Mouse (Mus musculus) T-helper 2 cell (primary cell): ENCODE data around the gene Cct8.
"Not testable (repeated sequence)": the region's sequence is repeated elsewhere in the genome, so short reads cannot be mapped to it uniquely, and the experiment has no call there.

ENCODE experiments used
- in situ Hi-C: fragments of 300-600 bp; cut with MboI, MseI; formaldehyde crosslinking; loops from one replicate; pipeline ENCODE4 v1.15.1; 2025; ENCODE audit warnings: high pct_unique_total_duplicates

The Cct8 gene

DNA sequence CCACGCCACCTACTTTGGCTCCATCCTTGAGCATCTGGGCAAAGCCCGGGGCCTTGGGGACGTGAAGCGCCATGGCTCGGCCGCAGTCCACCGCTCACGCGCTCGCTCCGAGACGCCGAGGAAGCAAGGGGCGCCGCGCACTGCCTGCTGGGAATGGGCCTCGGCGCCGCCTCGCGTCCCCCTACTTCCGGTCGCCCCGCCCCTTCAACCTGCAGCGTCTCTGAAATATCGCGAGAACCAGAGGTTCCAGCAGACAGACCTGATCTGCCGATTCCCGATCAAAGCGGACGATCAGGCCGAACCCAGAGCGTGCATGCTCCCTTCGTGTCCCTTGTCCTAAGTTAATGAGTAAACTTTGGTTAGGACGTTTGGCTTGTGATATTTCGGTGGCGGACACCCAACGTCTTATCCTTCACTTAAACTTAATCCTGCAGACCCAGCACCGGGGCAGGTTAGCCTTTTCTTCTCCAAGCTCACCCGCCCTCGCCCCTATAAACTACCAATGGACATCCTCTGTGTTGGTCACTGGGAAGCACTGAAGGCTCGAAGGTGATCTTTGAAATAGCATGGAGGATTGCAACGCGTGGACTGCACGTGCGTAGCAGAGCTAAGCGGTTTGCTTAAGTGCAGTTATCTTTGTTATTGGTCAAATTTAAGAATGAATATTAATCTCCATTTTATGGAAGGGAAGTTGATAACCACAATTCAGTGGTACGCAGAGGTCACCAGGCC, at the start of gene Cct8:
Gene Cct8 (minus strand): TSS at position 158 of the 732 bp plus-strand sequence.
- in situ Hi-C loops: loop anchor here (5.0 kb wide), 1 partner anchor 156 kb away; no protein-coding TSS in a partner anchor

DNA sequence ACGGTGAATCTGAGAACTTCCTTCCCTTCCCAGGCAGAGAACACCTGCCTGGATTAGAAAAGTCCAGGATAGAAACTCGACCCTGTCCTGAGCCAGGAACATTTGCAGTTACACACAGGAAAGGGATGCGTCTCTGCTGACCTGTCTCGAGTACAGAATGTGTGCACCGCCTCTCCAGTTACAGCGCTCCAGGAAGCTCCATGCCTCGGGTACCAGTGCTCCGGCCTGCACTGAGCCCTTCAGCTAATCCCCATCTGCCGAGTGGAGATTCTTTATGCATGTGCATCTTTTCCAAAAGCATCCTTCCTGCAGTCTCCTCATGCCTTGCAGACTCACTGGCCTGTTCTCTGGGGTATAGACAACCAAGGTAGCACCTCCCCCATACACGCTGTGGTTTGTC, 33.1 kb upstream of the Cct8 start:
- in situ Hi-C loops: no loop called here

DNA sequence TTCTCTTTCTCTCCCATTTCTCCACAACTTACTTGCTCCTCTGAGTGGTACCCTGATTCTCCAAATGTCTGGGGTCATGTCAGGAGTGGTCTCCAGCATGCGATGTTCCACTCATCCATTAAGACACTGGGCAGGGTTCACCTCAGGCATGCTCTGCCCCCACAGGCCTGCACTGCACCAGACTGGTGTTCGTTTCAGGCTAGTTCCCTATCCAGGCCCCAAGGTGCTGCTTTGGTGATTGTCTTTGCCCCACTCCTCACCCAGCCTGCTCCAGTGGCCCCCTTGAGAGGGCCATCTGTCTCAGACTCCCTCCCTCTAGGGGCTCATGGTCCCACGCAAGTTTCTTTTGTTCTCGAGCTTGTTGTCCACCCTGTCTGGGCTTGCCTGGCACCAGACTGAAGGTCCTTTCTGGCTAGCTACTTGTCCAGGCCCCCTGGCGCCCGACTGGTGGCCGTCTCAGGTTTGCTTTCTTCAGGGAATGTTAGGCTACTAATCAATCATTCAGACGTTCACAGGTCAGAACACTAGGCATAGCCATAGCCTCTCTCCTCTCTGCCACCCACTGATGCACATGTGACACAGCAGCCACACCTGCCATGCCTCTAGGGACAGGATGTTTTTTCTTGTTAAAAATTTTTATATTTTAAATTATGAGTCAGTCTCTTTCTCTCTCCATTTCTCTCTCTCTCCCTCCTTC, 32.0 kb upstream of the Cct8 start:
- in situ Hi-C loops: no loop called here

DNA sequence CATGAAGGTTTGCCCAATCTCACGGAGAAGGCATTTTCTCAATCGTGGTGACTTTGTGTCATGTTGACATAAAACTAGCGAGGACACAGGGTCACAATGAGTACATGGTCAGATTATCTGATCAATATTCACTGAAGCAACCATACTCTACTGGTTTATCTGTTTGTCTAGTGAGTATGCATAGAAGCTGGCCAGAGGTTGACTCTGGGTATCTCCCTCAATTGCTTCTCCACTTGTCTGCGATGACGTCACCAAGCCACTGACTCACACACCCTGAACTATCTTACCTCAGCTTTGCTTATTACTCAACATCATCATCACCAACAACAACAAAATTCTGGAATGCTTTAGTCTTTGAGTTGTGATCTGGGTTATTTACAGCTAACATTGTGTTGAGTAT, 28.6 kb upstream of the Cct8 start:
- in situ Hi-C loops: loop anchor here (25.0 kb wide), 1 partner anchor 688 kb away; no protein-coding TSS in a partner anchor

DNA sequence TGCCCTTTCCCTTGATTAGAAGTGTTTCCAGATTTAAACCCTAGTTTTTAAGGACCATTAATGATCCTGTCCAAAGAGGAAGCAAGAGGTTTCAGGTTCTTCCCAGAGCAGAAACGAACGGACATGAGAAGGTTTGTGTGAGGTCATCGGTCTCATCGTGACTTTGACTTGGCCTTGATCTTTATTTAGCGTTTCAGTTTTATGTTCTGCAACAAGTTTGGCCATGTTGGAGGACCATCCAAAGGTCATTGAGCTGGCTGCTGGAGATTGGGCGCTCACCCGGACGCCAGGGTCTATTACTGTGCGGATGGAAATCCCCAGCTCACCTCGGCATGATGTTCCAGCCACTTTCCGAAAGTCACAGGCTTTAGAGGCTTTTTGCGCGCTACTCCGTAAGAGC, 16.7 kb upstream of the Cct8 start:
- in situ Hi-C loops: loop anchor here (5.0 to 25.0 kb wide), 2 partner anchors 240 to 700 kb away; no protein-coding TSS in a partner anchor

DNA sequence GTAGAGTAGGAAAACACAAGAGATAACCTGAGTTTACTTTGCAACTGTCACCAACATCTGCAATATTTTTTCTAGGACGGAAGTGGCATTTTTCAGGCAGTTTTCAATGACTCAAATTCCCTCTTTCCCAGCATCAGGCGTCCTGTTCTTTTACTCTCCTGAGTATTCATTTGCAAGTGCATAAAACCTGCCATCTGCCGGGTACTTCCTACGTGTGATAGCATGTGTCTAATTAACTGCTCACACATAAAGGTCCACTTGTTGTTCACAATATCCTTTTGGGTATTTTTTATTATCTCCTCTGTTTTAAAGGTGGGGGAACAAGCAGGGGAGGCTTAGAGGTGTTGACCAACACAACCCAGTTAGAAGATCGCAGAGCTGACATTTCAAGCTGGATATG, 16.0 kb upstream of the Cct8 start:
- in situ Hi-C loops: loop anchor here (5.0 to 25.0 kb wide), 2 partner anchors 241 to 701 kb away; no protein-coding TSS in a partner anchor

DNA sequence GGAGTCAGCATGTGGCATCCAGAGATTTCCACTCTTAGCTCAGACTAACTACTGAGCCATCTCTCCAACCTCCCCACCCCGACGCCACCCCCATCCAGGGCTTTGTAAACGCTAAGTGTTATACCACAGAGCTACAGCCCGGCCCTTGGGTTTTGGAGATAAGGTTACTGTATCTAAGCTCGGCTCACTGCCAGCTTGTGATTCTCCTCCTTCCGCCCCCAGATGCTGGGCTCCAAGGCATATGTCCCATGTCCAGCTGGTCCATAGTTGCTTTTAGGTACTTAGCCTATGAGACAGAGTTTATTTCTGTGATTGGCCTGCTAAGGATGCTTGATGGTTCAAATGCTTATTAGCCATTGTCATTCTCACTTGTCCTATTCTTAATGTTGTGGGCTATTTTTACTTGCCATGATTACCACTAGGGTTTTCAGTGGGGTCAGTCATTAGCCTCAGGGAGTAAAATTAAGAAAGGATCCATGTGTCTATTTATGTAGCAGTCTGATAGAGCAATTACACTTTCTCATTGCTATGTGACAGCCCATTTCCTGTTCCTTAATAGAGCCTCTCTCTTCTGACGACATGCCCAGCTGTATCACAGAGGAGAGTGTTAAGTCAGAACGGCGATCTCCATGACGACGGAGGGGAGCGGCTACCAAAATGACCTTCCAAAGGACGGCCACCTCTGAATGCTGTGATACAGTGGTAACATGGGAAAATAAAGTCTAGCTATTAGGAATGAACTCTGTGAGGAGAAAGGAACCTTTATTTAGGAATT, 5.8 kb upstream of the Cct8 start:
- in situ Hi-C loops: loop anchor here (25.0 kb wide), 1 partner anchor 711 kb away; no protein-coding TSS in a partner anchor

DNA sequence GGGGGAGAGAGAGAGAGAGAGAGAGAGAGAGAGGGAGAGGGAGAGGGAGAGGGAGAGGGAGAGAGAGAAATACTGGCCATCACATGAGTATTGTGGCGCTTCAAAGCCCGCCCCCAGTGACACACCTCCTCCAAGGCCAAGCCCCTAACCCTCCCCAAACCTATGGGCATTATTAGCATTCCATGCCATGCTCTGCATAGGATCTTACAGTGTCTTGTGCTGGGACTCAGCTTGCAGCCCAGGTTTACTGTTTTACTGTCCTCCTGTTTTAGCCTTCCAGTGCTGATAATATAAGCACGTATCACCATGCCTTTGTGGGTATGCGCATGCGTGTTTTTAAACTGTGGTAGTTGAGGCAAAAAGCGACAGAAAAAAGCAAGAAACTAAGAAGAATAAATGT, 3.9 kb upstream of the Cct8 start:
- in situ Hi-C loops: loop anchor here (5.0 kb wide), 1 partner anchor 153 kb away; no protein-coding TSS in a partner anchor

DNA sequence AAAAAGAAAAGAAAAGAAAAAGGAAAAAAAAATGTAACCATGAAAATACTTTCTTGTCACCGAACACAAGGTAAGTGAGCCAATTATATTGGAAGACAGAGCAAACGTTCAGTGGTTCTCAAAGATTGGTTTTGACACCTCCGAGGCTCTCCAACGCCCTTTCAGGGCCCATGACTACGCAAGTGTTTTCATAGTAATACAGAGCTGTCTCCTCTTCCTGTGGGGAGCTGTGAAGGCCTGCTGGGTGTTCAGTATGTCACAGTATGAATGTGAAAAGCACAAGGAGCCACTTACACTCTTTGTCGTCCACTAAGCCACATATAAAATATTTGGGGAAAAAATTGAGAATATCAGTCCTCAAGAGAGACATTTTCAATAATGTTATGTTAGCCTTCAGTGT, 1.5 kb upstream of the Cct8 start:
- in situ Hi-C loops: loop anchor here (5.0 kb wide), 1 partner anchor 155 kb away; no protein-coding TSS in a partner anchor

DNA sequence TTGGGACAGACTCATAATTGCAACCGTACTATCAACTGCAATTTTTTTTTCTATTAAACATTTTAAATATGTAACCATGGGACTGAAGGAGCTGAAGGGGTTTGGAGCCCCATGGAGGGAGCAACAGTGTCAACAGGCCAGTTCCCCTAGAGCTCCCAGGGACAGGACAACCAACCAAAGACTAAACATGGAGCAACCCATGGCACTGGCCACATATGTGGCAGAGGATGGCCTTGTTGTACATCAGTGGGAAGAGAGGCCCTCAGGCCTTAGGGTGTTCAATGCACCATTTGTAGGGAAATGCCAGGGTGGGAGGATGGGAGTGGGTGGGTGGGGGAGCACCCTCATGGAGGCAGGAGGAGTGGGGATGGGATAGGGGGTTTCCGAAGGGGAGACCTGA, 1.1 kb upstream of the Cct8 start:
- in situ Hi-C loops: loop anchor here (5.0 kb wide), 1 partner anchor 156 kb away; no protein-coding TSS in a partner anchor

DNA sequence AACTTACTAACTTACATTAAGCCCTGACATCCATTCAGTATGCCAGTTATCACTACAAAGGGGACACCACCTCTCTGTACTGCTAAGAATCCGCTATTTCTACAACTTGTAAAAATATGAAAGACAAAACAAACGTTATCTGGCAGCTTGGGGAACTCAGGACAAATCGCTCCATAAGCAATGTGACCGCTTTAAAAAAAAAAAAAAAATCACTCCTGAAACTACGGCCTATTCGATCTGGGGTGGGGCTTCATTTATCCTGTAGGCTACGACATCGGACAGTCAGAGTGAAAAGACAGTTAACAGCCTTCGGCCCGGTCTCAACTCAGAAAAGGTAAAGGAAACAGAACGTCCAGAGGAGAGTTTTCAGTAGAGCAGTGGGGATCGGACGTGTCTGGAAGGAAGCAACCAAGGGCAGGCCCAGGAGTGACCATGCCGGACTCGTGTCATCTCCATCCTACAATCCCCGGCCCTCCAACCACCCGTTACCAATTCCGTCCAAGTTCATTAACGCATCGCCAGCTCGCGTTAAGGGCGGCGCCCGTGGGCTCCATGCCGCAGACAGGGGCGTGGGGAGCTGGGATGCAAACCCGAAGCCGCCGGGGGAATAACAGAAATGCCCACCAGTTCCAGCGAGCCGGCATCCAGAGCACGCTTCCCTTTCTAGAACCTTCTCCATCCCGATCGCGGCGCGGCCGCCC, 568 bp downstream of the Cct8 start:
- in situ Hi-C loops: loop anchor here (5.0 kb wide), 1 partner anchor 157 kb away; no protein-coding TSS in a partner anchor

DNA sequence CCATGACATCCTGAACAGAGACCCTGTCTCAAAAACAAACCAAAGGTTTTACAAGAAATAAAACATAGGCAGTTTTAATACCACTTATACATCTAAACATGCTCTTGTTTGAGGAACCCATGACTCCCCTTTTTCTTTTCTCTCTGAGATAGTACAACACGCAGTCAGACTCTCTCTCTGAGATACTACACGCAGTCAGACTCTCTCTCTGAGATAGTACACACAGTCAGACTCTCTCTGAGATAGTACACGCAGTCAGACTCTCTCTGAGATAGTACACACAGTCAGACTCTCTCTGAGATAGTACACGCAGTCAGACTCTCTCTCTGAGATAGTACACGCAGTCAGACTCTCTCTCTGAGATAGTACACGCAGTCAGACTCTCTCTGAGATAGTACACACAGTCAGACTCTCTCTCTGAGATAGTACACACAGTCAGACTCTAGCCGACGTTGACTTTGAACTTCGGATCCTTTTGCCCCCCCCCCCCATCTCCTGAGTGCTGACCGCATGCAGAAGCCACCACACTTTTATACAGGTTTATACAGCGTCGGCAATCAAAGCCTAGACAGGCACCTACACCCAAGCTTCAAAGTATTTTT, 3.4 kb downstream of the Cct8 start:
- in situ Hi-C loops: not testable (repeated sequence)

DNA sequence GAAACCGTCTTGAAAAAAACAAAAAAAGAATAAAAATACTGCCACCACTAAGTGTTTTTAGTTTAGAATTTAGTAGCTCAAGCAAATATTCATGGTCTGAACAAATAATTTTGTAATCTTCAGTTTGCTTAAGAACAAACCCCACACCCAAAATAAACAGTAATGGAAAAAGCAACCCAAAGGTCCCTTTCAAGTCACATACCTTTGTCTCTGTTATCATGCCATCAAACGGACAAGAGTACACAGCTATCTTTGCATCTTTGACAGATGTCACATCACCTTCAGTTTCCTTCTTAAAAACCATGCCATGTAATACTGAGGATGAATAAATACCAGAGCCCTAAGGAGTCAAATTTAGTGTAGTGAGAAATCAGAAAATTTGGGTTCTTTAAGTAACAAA, 7.1 kb downstream of the Cct8 start:
- in situ Hi-C loops: no loop called here

DNA sequence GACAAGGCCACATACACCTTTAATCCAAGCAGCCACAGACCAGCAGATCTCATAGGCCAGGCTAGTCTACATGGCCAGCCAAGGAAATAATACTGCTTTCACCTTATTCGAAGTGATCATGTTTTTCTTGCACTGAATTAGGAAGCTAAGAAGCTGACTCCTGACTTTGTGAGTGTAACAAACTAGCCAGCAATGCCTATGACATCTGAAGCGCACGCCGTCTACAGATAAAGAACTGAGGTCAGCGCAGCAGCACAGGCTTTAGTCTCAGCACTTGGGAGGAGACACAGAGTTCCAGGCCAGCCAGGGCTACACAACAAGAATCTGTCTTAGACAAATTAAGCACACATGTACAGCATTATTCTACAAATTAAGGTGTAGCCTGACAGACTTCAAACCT, 8.9 kb downstream of the Cct8 start:
- in situ Hi-C loops: no loop called here

DNA sequence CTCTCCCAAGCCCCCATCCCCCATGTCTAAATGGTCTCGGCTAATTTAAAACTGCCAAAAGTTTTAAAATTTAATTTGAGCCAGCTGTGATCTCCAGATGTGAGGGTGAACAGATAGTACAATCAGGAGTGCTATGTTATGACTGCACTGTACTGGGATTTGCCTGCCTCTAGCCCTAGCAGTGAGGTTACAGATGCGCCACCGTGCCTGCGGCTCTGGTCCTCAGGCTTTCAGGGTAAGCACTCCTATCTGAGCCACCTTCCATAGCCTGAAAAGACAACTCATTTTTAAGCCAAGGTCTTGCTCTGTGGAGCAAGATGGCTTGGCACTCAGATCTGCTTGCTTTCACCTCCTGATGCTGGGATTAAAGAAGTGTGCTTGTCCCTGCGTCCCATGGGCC, 11.3 kb downstream of the Cct8 start:
- in situ Hi-C loops: no loop called here

DNA sequence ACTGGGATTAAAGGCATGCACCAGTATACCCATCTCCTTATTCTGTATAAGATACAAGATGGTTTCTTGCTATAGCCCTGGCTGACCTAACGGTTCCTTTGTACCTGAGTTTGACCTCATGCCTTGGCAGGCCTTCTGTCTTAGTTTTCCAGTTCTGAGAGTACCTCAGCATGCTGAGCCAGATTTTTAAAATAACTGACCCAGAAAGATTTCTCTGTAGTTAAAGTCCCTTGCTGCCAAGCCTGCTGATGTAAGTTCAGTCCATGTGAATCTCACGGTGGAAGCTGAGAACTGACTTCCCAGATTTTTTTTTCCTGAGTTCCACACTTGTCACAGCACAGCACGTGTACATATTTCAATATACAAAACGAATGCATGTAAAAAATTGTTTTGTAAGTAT, 25.1 kb downstream of the Cct8 start:
- in situ Hi-C loops: no loop called here

DNA sequence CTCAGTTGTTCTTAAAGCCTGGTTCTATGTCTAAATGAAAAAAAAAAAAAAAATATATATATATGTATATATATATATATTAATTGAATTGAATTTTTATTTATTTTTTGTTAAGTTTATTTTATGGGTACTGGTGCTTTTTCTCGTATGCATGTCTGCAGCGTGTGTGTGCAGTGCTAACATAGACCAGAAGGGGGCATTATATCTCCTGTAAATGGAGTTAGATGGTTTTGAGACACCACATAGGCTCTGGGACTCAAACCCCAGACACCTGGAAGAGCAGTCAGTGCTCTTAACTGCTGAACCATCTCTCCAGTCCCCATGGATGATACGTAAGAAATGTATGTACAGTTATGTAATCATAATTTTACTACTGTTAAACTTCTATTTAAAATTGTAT, 36.9 kb downstream of the Cct8 start:
- in situ Hi-C loops: no loop called here

DNA sequence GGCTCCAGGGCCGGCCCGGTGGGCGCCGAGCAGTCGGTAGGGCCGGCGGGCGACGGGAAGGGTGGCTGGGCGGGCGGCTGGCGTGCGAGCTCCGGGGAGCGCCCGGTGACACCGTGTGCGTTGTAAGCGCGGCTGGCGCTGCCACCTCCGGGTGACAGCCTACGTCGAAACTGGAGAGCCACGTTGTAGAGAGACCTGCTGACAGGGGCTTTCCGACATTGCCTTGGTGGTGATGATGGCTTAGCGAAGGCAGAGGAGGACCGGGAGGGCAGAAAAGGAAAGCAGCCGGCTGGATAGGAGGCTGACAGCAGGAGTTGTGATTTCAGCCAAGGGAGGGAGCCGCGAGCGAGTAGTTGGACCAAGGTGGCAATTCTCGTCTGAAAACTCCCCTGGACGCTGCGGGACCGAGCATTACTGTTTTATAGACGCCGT, 40.5 kb downstream of the Cct8 start:
- in situ Hi-C loops: no loop called here

DNA sequence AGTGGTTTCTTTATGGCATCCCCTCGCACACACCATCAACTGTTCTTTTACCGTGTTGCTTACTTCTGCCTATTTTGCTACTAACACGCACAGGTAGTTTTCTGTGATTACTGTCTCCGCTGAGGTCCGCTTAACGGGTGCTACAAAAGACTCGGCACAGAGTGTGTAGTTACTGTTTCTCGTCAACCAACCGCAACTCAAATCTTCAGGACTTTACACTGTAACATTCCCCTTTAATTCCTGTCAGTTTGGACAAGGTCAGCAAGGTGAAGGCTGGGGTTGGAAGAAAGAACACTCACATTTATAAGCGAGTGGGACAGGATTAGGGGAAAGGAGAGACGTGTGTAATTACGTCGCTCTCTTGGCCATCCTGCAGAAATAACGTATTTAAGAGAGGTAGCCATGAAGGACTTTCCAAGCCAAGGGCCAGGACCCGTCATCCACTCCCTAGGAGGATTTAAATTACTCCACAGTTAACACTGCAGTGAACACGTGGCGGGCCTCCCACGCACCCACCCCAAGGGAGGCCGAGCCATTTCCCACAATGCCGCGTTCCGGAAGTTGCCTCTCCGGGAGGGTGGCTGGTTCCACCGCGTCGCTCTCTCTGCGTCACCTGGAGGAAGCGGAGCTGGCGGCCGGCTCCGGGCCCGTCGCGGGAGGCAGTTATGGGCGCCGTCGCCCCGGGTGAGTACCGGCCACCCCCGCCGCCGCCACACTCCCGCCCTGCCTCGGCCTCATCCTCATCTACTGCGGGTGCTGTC, 41.1 kb downstream of the Cct8 start, which contains the start of gene Usp16:
Gene Usp16 (plus strand): TSS at position 285 of the 761 bp plus-strand sequence.
- in situ Hi-C loops: no loop called here

DNA sequence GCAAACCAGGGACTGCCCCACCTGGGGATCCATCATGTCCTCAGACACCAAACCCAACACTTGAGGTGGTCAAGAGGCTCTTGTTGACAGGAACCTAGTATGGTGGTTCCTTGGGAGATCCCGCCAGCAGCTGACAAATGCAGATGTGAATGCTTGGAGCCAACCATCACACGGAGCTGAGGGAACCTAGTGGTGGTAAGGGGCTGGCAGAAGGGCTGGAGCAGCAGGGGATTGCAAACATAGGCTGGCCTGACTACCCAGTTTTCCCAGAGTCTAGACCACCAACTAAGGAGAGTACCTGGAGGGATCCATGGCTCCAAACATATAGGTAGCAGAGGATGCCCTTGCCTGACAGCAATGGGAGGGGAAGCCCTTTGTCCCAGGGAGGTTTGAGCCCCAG, 42.4 kb downstream of the Cct8 start:
- in situ Hi-C loops: no loop called here
